Mouse (Mus musculus) cerebellum, adult 2 months (tissue): ENCODE data around the gene Wfdc15a.

Source experiments
- CTCF ChIP-seq: fragments of 200-500 bp; IDR thresholded peaks from 2 replicates; pipeline ENCODE4 v1.5.1; 2011; ENCODE audit warnings: low read depth, mild to moderate bottlenecking, control low read depth, low read length, moderate library complexity, borderline replicate concordance; ENCODE audit not compliant: insufficient read depth
- POLR2A ChIP-seq: fragments of 200-500 bp; IDR thresholded peaks from 2 replicates; pipeline ENCODE4 v1.6.1; 2011; ENCODE audit warnings: low read length, control low read depth, borderline replicate concordance; ENCODE audit not compliant: insufficient read depth

GRCm38 (mm10) chr2:164228361-164229070 lies 28.6 kb upstream of the Wfdc15a start:
- no peak for TF ChIP-seq CTCF
- TF ChIP-seq POLR2A = no peak
